Comparison of ENCODE assay signal across 8 mouse cellular contexts in the genomic region with DNA sequence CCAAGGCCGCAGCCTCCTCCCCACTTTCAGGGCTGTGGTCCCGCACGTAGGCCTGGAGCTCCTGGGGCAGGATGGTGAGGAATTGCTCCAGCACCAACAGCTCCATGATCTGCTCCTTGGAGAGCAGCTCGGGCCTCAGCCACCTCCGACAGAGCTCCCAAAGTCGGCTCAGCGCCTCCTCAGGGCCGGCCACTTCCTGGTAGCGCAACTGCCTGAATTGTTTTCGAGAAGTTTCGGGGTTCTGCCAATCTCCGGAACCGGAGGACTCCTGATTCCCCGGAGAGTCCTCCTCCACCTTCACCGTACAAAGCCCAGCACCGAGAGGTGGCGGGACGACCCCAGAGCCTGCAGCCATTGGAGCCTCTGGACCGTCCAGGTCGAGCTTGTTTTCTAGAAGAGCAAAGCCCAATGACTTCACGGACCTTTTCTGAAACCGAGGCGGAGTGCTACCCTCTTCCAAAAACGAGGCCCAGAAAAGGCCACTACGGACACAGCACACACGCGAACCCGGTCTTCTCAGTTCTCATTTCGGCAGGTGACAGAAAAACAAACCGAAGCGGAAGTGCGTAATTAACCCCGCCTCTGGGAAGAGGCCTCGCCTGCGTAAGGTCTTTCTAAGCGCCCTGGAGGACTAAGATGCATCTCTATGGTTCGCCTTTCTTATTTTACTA. TPM values are rescaled to one million over a fixed set of nuclear protein-coding genes. Genes with fewer than 3 reads are reported as not detected.
DNase-seq lines count a peak whose midpoint lies in the region; ATAC-seq and TF ChIP-seq lines count a peak whose summit lies in the region.

TSS of gene Zkscan14 (minus strand) at position 548 of the 671 bp plus-strand sequence.

- DNase-seq in G1E (ENCODE audit: low spot score) = peak; percentile 61
- peak; percentile 72 to 79 for DNase-seq in heart, postnatal 14 days
- peak; percentile 81 for DNase-seq in large intestine, adult 2 months (ENCODE audit: low read depth, low spot score)
- peak; percentile 70 for DNase-seq in lung, adult 2 months
- peak; percentile 73 for DNase-seq in testis, postnatal 10 days (ENCODE audit: low spot score)

- peak within 1 kb of the TSS; percentile 74 for H3K9ac ChIP-seq in forebrain, embryonic 13.5 days
- H3K9ac ChIP-seq in neural tube, embryonic 15.5 days (replicated peaks) = peak within 1 kb of the TSS; percentile 75

- peaks cover 37% of the 10 kb centered on the region for H3K36me3 ChIP-seq in G1E (replicated peaks)
- peaks cover 13% of the 10 kb centered on the region for H3K36me3 ChIP-seq in forebrain, embryonic 13.5 days (ENCODE audit: poor library complexity, severe bottlenecking)
- H3K36me3 ChIP-seq in neural tube, embryonic 15.5 days = peaks cover 17% of the 10 kb centered on the region

- peak; percentile 75; the same call in 1 of the 2 replicates for TF ChIP-seq POLR2A in lung, adult 2 months (IDR thresholded peaks at IDR 0.05; ENCODE audit: borderline replicate concordance, extremely low read depth, low read depth, low read length)

- H3K9me3 ChIP-seq in G1E (replicated peaks) = no peaks in the 10 kb centered on the region
- H3K9me3 ChIP-seq in forebrain, embryonic 13.5 days (replicated peaks) = no peaks in the 10 kb centered on the region
- H3K9me3 ChIP-seq in neural tube, embryonic 15.5 days (replicated peaks) = no peaks in the 10 kb centered on the region

- WGBS in forebrain, embryonic 13.5 days = 2% methylated on average over 37 of the region's 37 CpGs
- under 1% methylated on average over 37 of the region's 37 CpGs for WGBS in large intestine, adult 2 months
- 1% methylated on average over 37 of the region's 37 CpGs for WGBS in lung, adult 2 months
- 1% methylated on average over 37 of the region's 37 CpGs for WGBS in neural tube, embryonic 15.5 days

- no peak within 1 kb of the TSS; the same call in 1 of the 2 replicates for H3K27ac ChIP-seq in forebrain, embryonic 13.5 days
- H3K27ac ChIP-seq in neural tube, embryonic 15.5 days (replicated peaks) = peak within 1 kb of the TSS; percentile 75

- H3K4me2 ChIP-seq in forebrain, embryonic 13.5 days = peak within 1 kb of the TSS; percentile 97
- H3K4me2 ChIP-seq in neural tube, embryonic 15.5 days = peak within 1 kb of the TSS; percentile 97

- TF ChIP-seq CTCF in G1E (IDR thresholded peaks at IDR 0.05; ENCODE audit: low read depth, low read length) = no peak
- TF ChIP-seq CTCF in lung, adult 2 months (IDR thresholded peaks at IDR 0.05; ENCODE audit: insufficient read depth, low read length) = no peak

- peak; percentile 43 for ATAC-seq in G1E (ENCODE audit: extremely low read depth, insufficient number of reproducible peaks, low FRiP score, poor library complexity, severe bottlenecking)
- peak; percentile 34; the same call in 1 of the 2 replicates for ATAC-seq in cerebellum, adult (ENCODE audit: insufficient number of reproducible peaks, low FRiP score, low TSS enrichment)
- ATAC-seq in forebrain, embryonic 13.5 days = peak; percentile 14; the same call in 1 of the 2 replicates
- peak; percentile 10; the same call in 1 of the 2 replicates for ATAC-seq in neural tube, embryonic 15.5 days (ENCODE audit: low FRiP score)

- peaks cover 44% of the 10 kb centered on the region for H3K4me1 ChIP-seq in G1E (ENCODE audit: insufficient read depth, low read depth, low read length)
- peaks cover 25% of the 10 kb centered on the region for H3K4me1 ChIP-seq in forebrain, embryonic 13.5 days
- peaks cover 10% of the 10 kb centered on the region for H3K4me1 ChIP-seq in lung, adult 2 months (ENCODE audit: control insufficient read depth, insufficient read depth, low read length)
- H3K4me1 ChIP-seq in neural tube, embryonic 15.5 days = peaks cover 29% of the 10 kb centered on the region

- H3K4me3 ChIP-seq in G1E (ENCODE audit: low read depth, low read length) = peak within 1 kb of the TSS; percentile 87
- peak within 1 kb of the TSS; percentile 69 for H3K4me3 ChIP-seq in forebrain, embryonic 13.5 days
- peak within 1 kb of the TSS; percentile 86 for H3K4me3 ChIP-seq in lung, adult 2 months (replicated peaks; ENCODE audit: extremely low read depth, low read depth, low read length)
- H3K4me3 ChIP-seq in neural tube, embryonic 15.5 days (replicated peaks) = peak within 1 kb of the TSS; percentile 77

- H3K27me3 ChIP-seq in G1E (ENCODE audit: insufficient read depth, low read length) = no peaks in the 10 kb centered on the region
- H3K27me3 ChIP-seq in forebrain, embryonic 13.5 days = no peaks in the 10 kb centered on the region
- H3K27me3 ChIP-seq in neural tube, embryonic 15.5 days (replicated peaks) = no peaks in the 10 kb centered on the region

- intact Hi-C loops in heart, postnatal 14 days (cut with DNase I) = no loop called here

RNA-seq across cellular contexts. Expression of gene Zkscan14, which starts in this region (rescaled TPM):
- total RNA-seq in G1E (2014; fragmentation: Nextera tagmentation) (9.6 and 9.9 TPM in 2 replicates), G1E (2017) (21.3 and 22.2 TPM in 2 replicates)
- 2.9 and 3.6 TPM in 2 replicates for polyA plus RNA-seq in G1E (2012)
- 11.9 and 13.1 TPM in 2 replicates for polyA plus RNA-seq in forebrain, embryonic 13.5 days (2015; fragmentation: Nextera tagmentation; extraction: Ambion mirVana)
- 1 to 10 TPM; 6.3 to 6.6 TPM for total RNA-seq in heart, postnatal 14 days (2021)
- polyA plus RNA-seq in large intestine, adult 2 months (2012; rRNA removed) = 4.7 and 5.7 TPM in 2 replicates
- polyA plus RNA-seq in lung, adult 2 months (2012; rRNA removed) = 3.1 and 4.2 TPM in 2 replicates
- 12.8 and 14.4 TPM in 2 replicates for polyA plus RNA-seq in neural tube, embryonic 15.5 days (2015; fragmentation: Nextera tagmentation; extraction: Ambion mirVana)
